Mouse (Mus musculus): ENCODE measurements around the gene Vwa8. TPM values are rescaled to one million over a fixed set of nuclear protein-coding genes. Genes with fewer than 3 reads are reported as not detected.

Gene Vwa8
- polyA plus RNA-seq, 1 experiment from 2014 or later, result 11.7 TPM

DNA sequence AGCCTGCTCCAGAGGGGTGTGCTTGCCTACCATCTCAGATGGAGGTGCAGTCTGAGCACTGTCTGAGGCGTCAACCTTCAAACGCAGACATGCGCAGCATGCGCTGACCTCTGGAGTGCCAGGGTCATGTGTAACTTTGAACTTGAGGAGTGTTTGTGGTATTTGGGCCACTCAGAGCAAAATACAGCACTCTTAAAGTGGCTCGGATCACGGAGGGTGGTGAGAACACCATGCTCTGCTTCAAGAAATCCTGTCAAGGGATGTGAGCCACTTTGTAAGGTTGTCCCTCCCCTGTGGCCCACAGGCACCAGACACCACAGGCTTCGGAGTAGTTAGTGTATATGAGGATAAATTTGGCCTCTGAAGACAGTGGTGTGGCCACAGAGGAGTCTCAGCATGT lies 356.0 kb downstream of the Vwa8 start:
- 96% methylated on average over 7 of the region's 7 CpGs for WGBS
- Histone ChIP-seq H3K4me1 (replicated peaks; ENCODE audit: control insufficient read depth, insufficient read depth) (no peaks in the 10 kb centered on the region), H3K36me3 (ENCODE audit: control insufficient read depth, insufficient read depth, low read length) (no peaks in the 10 kb centered on the region), H3K4me3 (ENCODE audit: low read depth, low read length) (no peak overlapping the region), H3K9me3 (ENCODE audit: control insufficient read depth, low read length) (no peaks in the 10 kb centered on the region), H3K27me3 (ENCODE audit: control insufficient read depth, insufficient read depth, low read length) (no peaks in the 10 kb centered on the region), H3K4me2 (replicated peaks; ENCODE audit: low read depth) (no peak overlapping the region), H3K27ac (replicated peaks) (no peak overlapping the region), H3K9ac (ENCODE audit: low read length) (no peak overlapping the region)
- ATAC-seq (ENCODE audit: low FRiP score, low TSS enrichment) (no peak), DNase-seq (ENCODE audit: low spot score) (no peak)
- TF ChIP-seq EP300 (optimal IDR thresholded peaks at IDR 0.05) (no peak), CTCF (IDR thresholded peaks at IDR 0.05; ENCODE audit: low read depth) (no peak)

DNA sequence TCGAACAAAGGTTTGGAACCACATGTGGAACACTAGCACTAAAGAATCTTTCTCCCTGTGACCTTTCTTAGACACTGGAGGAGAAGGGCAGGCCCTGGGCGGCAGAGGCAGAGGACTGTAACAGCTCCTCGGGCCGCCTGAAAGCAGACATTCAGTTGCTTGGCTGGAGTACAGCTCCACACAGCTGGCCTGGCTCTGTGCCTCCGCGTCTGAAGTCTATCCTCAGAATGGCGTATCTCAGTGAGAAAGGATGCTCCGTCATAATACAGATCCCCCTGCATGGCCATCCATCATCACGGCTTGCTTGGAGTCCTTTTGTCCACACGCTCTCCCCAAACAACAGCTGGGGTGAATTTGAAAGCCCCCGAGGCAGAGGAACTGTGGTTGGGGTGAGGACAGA lies 357.4 kb downstream of the Vwa8 start:
- ATAC-seq (ENCODE audit: low FRiP score, low TSS enrichment), result peak; percentile 60; the same call in 1 of the 2 replicates
- Histone ChIP-seq H3K9me3 (ENCODE audit: control insufficient read depth, low read length) (no peaks in the 10 kb centered on the region), H3K4me2 (replicated peaks; ENCODE audit: low read depth) (no peak overlapping the region), H3K27me3 (ENCODE audit: control insufficient read depth, insufficient read depth, low read length) (no peaks in the 10 kb centered on the region), H3K9ac (ENCODE audit: low read length) (no peak overlapping the region), H3K36me3 (ENCODE audit: control insufficient read depth, insufficient read depth, low read length) (no peaks in the 10 kb centered on the region), H3K4me3 (ENCODE audit: low read depth, low read length) (no peak overlapping the region), H3K4me1 (replicated peaks; ENCODE audit: control insufficient read depth, insufficient read depth) (no peaks in the 10 kb centered on the region), H3K27ac (replicated peaks) (no peak overlapping the region)
- 46% methylated on average over 11 of the region's 11 CpGs for WGBS
- peak; percentile 48 for DNase-seq (ENCODE audit: low spot score)
- no peak for TF ChIP-seq CTCF (IDR thresholded peaks at IDR 0.05; ENCODE audit: low read depth)

DNA sequence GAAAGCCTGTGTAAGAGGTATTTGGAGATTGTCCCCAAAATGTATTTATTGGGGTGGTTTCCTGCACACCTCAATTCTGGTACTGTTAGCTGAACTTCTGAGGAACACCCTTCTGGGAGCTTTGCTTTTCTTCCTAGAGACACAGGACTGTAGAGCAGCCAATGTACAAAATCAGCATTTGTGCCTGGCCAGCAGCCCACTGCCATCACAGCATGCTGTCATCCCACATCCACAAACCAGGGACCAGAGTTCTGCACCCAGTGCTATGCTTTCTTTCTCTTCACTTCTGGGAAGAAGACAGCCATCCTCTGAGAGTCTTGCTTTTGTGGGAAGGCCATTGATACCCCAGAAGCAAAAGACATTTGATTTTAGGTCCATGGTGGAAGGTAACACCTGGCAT lies 359.6 kb downstream of the Vwa8 start:
- H3K4me2 ChIP-seq (replicated peaks; ENCODE audit: low read depth), result no peak overlapping the region
- H3K9ac ChIP-seq (ENCODE audit: low read length), result no peak overlapping the region
- no peak for TF ChIP-seq EP300 (optimal IDR thresholded peaks at IDR 0.05)
- TF ChIP-seq CTCF (IDR thresholded peaks at IDR 0.05; ENCODE audit: low read depth), result no peak

DNA sequence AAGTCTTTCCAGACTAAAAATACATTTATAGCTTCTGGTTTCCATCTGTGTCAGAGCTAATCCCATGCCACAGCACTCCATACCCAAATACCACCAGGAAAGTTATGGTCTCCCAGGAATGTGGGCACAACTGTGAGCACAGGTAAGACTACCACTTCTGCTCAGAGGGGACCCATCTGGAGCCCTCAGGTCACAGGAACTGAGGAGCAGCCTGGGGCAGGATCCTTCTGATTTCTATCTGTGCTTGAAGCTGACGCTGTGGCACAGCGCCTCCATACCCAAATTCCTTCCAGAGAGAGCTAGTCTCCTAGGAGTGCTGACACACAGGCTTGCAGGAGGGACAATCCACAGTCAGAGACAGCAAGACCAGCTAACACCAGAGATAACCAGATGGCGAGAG lies 361.0 kb downstream of the Vwa8 start:
- Histone ChIP-seq H3K4me3 (ENCODE audit: low read depth, low read length) (no peak overlapping the region), H3K27me3 (ENCODE audit: control insufficient read depth, insufficient read depth, low read length) (no peaks in the 10 kb centered on the region), H3K4me2 (replicated peaks; ENCODE audit: low read depth) (no peak overlapping the region), H3K9me3 (ENCODE audit: control insufficient read depth, low read length) (no peaks in the 10 kb centered on the region), H3K9ac (ENCODE audit: low read length) (no peak overlapping the region), H3K4me1 (replicated peaks; ENCODE audit: control insufficient read depth, insufficient read depth) (no peaks in the 10 kb centered on the region), H3K27ac (replicated peaks) (no peak overlapping the region), H3K36me3 (ENCODE audit: control insufficient read depth, insufficient read depth, low read length) (no peaks in the 10 kb centered on the region)
- DNase-seq (ENCODE audit: low spot score) (no peak), ATAC-seq (ENCODE audit: low FRiP score, low TSS enrichment) (no peak)
- TF ChIP-seq CTCF (IDR thresholded peaks at IDR 0.05; ENCODE audit: low read depth) (no peak), EP300 (optimal IDR thresholded peaks at IDR 0.05) (no peak)
- WGBS, result 88% methylated on average over 3 of the region's 3 CpGs

More for the DNA sequence above, 359.6 kb downstream of the Vwa8 start:
- no peaks in the 10 kb centered on the region for H3K36me3 ChIP-seq (ENCODE audit: control insufficient read depth, insufficient read depth, low read length)
- DNase-seq (ENCODE audit: low spot score), result no peak
- H3K27me3 ChIP-seq (ENCODE audit: control insufficient read depth, insufficient read depth, low read length), result no peaks in the 10 kb centered on the region
- no peaks in the 10 kb centered on the region for H3K9me3 ChIP-seq (ENCODE audit: control insufficient read depth, low read length)
- no peak overlapping the region for H3K4me3 ChIP-seq (ENCODE audit: low read depth, low read length)
- no peak for ATAC-seq (ENCODE audit: low FRiP score, low TSS enrichment)
- H3K4me1 ChIP-seq (replicated peaks; ENCODE audit: control insufficient read depth, insufficient read depth), result no peaks in the 10 kb centered on the region
- H3K27ac ChIP-seq (replicated peaks), result no peak overlapping the region

DNA sequence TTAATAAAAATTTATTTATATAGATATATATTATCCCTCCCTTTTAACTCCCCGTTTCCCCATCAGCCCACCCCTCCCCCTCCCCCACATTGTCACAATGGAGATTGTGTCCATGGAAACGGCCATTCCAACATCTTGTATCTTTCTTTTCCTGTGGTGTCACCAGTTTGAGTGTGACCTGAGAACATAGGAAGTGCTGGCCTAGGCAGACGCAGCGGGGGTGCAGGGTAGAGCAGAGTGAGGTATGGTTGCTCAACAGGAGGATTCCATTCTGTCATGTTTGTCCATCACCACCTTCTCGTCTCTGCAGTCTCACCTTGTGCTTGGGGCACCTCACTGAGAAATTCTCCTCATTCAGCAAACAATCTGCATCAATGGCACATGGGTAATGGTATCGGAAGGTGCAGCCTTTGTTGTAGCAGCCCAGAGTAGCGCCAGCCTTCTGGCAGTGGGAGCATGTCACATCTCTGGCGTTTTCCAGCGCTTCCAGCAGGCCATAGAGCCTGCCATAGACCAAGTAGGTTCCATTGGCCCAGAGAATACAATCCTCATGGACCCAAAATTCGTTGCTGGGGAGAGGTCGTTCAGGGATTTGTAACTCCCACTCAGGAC lies 363.6 kb downstream of the Vwa8 start:
- no peaks in the 10 kb centered on the region for H3K27me3 ChIP-seq (ENCODE audit: control insufficient read depth, insufficient read depth, low read length)
- 82% methylated on average over 11 of the region's 11 CpGs for WGBS
- no peak overlapping the region for H3K4me3 ChIP-seq (ENCODE audit: low read depth, low read length)
- ATAC-seq (ENCODE audit: low FRiP score, low TSS enrichment) (no peak), DNase-seq (ENCODE audit: low spot score) (no peak)
- no peak overlapping the region for H3K27ac ChIP-seq (replicated peaks)
- no peak overlapping the region for H3K9ac ChIP-seq (ENCODE audit: low read length)
- H3K4me1 ChIP-seq (replicated peaks; ENCODE audit: control insufficient read depth, insufficient read depth), result no peaks in the 10 kb centered on the region
- TF ChIP-seq EP300 (optimal IDR thresholded peaks at IDR 0.05) (no peak), CTCF (IDR thresholded peaks at IDR 0.05; ENCODE audit: low read depth) (no peak)
- no peaks in the 10 kb centered on the region for H3K9me3 ChIP-seq (ENCODE audit: control insufficient read depth, low read length)
- no peaks in the 10 kb centered on the region for H3K36me3 ChIP-seq (ENCODE audit: control insufficient read depth, insufficient read depth, low read length)
- no peak overlapping the region for H3K4me2 ChIP-seq (replicated peaks; ENCODE audit: low read depth)

DNA sequence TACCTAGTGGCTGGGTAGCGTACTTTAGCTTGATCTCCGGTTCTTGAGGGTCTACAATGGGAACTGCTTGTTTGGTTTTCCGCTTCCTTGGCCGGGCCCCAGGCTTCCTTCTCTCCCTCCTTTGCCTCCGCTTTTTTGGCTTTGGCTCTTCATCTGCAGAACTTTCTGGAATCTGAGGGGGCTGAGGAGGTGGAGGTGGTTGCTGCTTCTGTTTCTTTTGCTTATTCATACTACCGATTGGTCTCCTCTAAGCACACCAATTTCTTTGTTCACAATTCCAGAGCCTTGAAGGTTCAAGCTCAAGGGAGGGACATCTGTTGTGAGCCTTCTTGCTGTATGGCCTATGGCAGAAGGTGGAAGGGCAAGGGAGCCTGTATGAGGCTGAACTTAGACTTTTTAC lies 365.3 kb downstream of the Vwa8 start:
- no peak for TF ChIP-seq CTCF (IDR thresholded peaks at IDR 0.05; ENCODE audit: low read depth)
- TF ChIP-seq EP300 (optimal IDR thresholded peaks at IDR 0.05), result no peak
- 75% methylated on average over 6 of the region's 6 CpGs for WGBS
- no peaks in the 10 kb centered on the region for H3K27me3 ChIP-seq (ENCODE audit: control insufficient read depth, insufficient read depth, low read length)
- H3K4me2 ChIP-seq (replicated peaks; ENCODE audit: low read depth), result no peak overlapping the region
- H3K9ac ChIP-seq (ENCODE audit: low read length), result no peak overlapping the region
- H3K27ac ChIP-seq (replicated peaks), result no peak overlapping the region
- no peak for DNase-seq (ENCODE audit: low spot score)
- no peak overlapping the region for H3K4me3 ChIP-seq (ENCODE audit: low read depth, low read length)
- H3K36me3 ChIP-seq (ENCODE audit: control insufficient read depth, insufficient read depth, low read length), result no peaks in the 10 kb centered on the region
- no peaks in the 10 kb centered on the region for H3K4me1 ChIP-seq (replicated peaks; ENCODE audit: control insufficient read depth, insufficient read depth)
- no peaks in the 10 kb centered on the region for H3K9me3 ChIP-seq (ENCODE audit: control insufficient read depth, low read length)
- no peak for ATAC-seq (ENCODE audit: low FRiP score, low TSS enrichment)

All from stomach, postnatal 0 days (tissue).